Mouse (Mus musculus) cerebellum, adult 9-10 months (tissue): ENCODE data around the gene Galnt14.

Experiments
- DNase-seq: peaks from one replicate; pipeline ENCODE4 v3.0.0; 2022

Galnt14 gene

GRCm38 (mm10) chr17:73663237-73663636 lies 47.0 kb downstream of the Galnt14 start:
- DNase-seq, result no peak

GRCm38 (mm10) chr17:73658731-73659445 lies 51.4 kb downstream of the Galnt14 start:
- DNase-seq, result no peak

- DNase-seq, result no peak
Observed at GRCm38 (mm10) chr17:73656373-73656772, 53.9 kb downstream of the Galnt14 start.

- no peak for DNase-seq
Observed at GRCm38 (mm10) chr17:73654261-73654660, 56.0 kb downstream of the Galnt14 start.

GRCm38 (mm10) chr17:73649371-73649770 lies 60.9 kb downstream of the Galnt14 start:
- DNase-seq, result no peak

GRCm38 (mm10) chr17:73641676-73642075 lies 68.6 kb downstream of the Galnt14 start:
- no peak for DNase-seq

GRCm38 (mm10) chr17:73640117-73640480 lies 70.2 kb downstream of the Galnt14 start:
- no peak for DNase-seq

GRCm38 (mm10) chr17:73639401-73640116 lies 70.7 kb downstream of the Galnt14 start:
- DNase-seq, result no peak

GRCm38 (mm10) chr17:73636988-73637387 lies 73.3 kb downstream of the Galnt14 start:
- no peak for DNase-seq

GRCm38 (mm10) chr17:73634896-73635295 lies 75.4 kb downstream of the Galnt14 start:
- no peak for DNase-seq

- no peak for DNase-seq
Observed at GRCm38 (mm10) chr17:73633991-73634710, 76.1 kb downstream of the Galnt14 start.

GRCm38 (mm10) chr17:73628263-73628914 lies 81.9 kb downstream of the Galnt14 start:
- DNase-seq, result no peak

GRCm38 (mm10) chr17:73626912-73627311 lies 83.3 kb downstream of the Galnt14 start:
- DNase-seq, result no peak

- DNase-seq, result no peak
Observed at GRCm38 (mm10) chr17:73620049-73620448, 90.2 kb downstream of the Galnt14 start.

GRCm38 (mm10) chr17:73602552-73603478 lies 107.4 kb downstream of the Galnt14 start:
- no peak for DNase-seq

GRCm38 (mm10) chr17:73599923-73600322 lies 110.3 kb downstream of the Galnt14 start:
- no peak for DNase-seq

- no peak for DNase-seq
Observed at GRCm38 (mm10) chr17:73592081-73592480, 118.2 kb downstream of the Galnt14 start.

GRCm38 (mm10) chr17:73587573-73587972 lies 122.7 kb downstream of the Galnt14 start:
- no peak for DNase-seq

- DNase-seq, result no peak
Observed at GRCm38 (mm10) chr17:73574186-73574585, 136.1 kb downstream of the Galnt14 start.

GRCm38 (mm10) chr17:73572881-73573280 lies 137.4 kb downstream of the Galnt14 start:
- no peak for DNase-seq

- peak; percentile 41 for DNase-seq
Observed at GRCm38 (mm10) chr17:73572440-73572839, 137.8 kb downstream of the Galnt14 start.

GRCm38 (mm10) chr17:73571961-73572360 lies 138.3 kb downstream of the Galnt14 start:
- peak; percentile 8 for DNase-seq
